Mouse (Mus musculus) testis, adult 2 months (tissue): ENCODE measurements around the gene Ksr2. TPM values are rescaled to one million over a fixed set of nuclear protein-coding genes. Genes with fewer than 3 reads are reported as not detected.

Experiments
- H3K27ac ChIP-seq: fragments of 200-500 bp; 2 replicates; pipeline ENCODE4 v1.5.1; 2012; ENCODE audit warnings: low read depth, low read length; ENCODE audit not compliant: control insufficient read depth, insufficient read depth
- H3K27me3 ChIP-seq: fragments of 200-500 bp; 2 replicates; pipeline ENCODE4 v1.6.1; 2012; ENCODE audit warnings: mild to moderate bottlenecking, low read length, moderate library complexity; ENCODE audit not compliant: control insufficient read depth, insufficient read depth
- H3K36me3 ChIP-seq: fragments of 200-500 bp; 2 replicates; pipeline ENCODE4 v1.6.1; 2012; ENCODE audit warnings: mild to moderate bottlenecking, low read length; ENCODE audit not compliant: control insufficient read depth, insufficient read depth
- H3K4me1 ChIP-seq: fragments of 200-500 bp; 2 replicates; pipeline ENCODE4 v1.6.1; 2012; ENCODE audit warnings: low read length; ENCODE audit not compliant: control insufficient read depth, insufficient read depth
- H3K4me3 ChIP-seq: fragments of 200-500 bp; 2 replicates; pipeline ENCODE4 v1.5.1; 2012; ENCODE audit warnings: low read depth, mild to moderate bottlenecking, low read length, moderate library complexity, mixed read lengths; ENCODE audit not compliant: control insufficient read depth
- CTCF ChIP-seq: fragments of 200-500 bp; IDR thresholded peaks from 2 replicates; pipeline ENCODE4 v1.5.1; 2012; ENCODE audit warnings: low read depth, mild to moderate bottlenecking, inconsistent platforms, low read length, moderate library complexity; ENCODE audit not compliant: control insufficient read depth, insufficient read depth, insufficient replicate concordance
- POLR2A ChIP-seq: fragments of 200-500 bp; IDR thresholded peaks from 2 replicates; pipeline ENCODE4 v1.6.1; 2012; ENCODE audit warnings: low read depth, mild to moderate bottlenecking, inconsistent platforms, low read length, moderate library complexity; ENCODE audit not compliant: control insufficient read depth
- polyA plus RNA-seq: library from polyadenylated mRNA; depleted of rRNA; stranded (reverse); fragments of >200 nt; gene quantifications from 2 replicates; pipeline ENCODE4 v1.2.3, GENCODE M21; 2012

Gene Ksr2
- polyA plus RNA-seq, 1 experiment: 2.0 TPM

DNA sequence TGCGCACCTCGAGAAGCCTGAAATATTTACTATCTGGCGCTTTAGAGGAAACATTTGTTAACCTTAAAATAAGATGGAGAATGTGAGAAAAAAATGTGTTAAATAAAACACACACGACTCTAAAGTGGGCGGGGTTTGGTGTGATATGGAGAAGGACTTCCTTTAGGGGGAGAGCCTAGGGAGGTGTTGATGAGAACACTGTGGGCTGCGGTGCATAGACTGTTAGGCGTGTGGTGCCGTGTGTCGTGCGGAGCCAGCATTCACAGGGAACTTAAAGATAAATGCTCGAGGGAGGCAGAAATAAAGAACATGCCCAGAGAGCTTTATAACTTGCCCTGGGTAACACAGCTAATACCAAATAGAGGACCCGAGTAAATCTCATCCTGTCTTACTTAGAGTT is 101.6 kb downstream of the Ksr2 start:
- Histone ChIP-seq H3K36me3 (no peaks in the 10 kb centered on the region), H3K4me3 (no peak overlapping the region), H3K4me1 (peaks cover 6% of the 10 kb centered on the region), H3K27me3 (no peaks in the 10 kb centered on the region), H3K27ac (no peak overlapping the region)
- TF ChIP-seq POLR2A (no peak), CTCF (no peak)

DNA sequence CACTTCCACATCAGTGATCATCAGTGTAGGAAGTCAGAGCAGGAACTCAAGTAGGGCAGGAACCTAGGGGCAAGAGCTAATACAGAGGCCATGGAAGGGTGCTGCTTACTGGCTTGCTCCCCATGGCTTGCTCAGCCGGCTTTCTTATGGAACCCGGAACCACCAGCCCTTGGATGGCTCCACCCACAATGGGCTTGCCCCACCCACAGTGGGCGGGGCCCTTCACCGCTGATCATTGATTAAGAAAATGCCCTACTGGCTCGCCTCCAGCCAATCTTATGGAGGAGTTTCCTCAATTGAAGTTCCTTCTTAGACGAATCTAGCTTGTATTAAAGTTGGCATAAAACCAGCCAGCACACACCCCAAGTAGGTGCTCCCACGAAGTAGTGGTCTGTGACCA is 102.1 kb downstream of the Ksr2 start:
- no peaks in the 10 kb centered on the region for H3K36me3 ChIP-seq
- peaks cover 6% of the 10 kb centered on the region for H3K4me1 ChIP-seq
- H3K4me3 ChIP-seq: no peak overlapping the region
- H3K27ac ChIP-seq: no peak overlapping the region
- H3K27me3 ChIP-seq: no peaks in the 10 kb centered on the region
- TF ChIP-seq CTCF (no peak), POLR2A (no peak)

DNA sequence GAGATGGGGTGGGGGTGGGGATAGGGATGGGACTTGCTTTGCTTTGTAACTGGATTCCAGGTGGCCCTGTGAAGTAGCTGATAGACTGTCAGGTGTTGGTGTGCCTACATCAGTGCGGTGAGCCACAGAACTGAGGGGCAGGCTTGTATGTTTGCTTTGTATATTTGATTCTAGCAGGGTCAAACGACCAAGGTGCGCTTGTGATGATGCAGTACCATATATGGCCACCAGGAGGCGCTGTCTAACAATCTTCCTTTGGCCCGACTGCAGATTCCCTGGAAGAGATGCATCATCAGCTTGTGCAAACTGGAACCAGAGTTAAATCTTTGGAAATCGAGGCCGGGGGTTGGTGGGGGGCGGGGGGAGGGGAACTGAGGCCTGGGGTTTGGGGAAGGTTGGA is 102.8 kb downstream of the Ksr2 start:
- H3K4me3 ChIP-seq: no peak overlapping the region
- H3K27me3 ChIP-seq: no peaks in the 10 kb centered on the region
- no peaks in the 10 kb centered on the region for H3K36me3 ChIP-seq
- TF ChIP-seq CTCF (peak; percentile 87; the same call in 1 of the 2 replicates), POLR2A (no peak)
- no peak overlapping the region for H3K27ac ChIP-seq
- peaks cover 6% of the 10 kb centered on the region for H3K4me1 ChIP-seq

DNA sequence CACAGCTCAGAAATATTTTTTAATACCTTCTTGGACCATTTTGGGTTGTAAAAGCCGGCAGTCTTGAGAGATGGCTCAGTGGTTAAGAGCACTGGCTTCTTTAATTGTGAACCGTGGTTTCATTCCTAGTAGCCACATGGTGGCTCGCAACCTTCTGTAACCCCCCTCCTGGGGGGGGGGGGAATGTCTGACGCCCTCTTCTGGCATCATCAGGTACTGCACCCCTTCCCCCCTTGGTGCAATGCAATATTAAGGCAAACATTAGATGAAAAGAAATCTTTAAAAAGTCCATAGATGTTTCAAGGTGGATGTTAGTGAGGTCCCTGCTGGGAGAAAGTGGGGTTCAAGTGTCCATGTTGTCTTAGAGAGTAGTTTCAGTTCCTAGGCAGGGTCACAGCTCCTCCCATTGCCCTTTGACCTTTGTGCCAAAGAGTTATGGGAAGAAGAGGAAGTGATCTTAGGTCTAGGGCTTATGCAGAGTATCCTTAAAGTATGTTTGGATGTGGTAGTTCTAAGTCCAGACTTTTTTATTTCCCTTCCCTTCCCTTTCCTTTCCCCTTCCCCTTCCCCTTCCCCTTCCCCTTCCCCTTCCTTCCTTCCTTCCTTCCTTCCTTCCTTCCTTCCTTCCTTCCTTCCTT is 106.2 kb downstream of the Ksr2 start:
- Histone ChIP-seq H3K4me3 (no peak overlapping the region), H3K36me3 (no peaks in the 10 kb centered on the region), H3K4me1 (peaks cover 6% of the 10 kb centered on the region), H3K27ac (no peak overlapping the region), H3K27me3 (no peaks in the 10 kb centered on the region)
- TF ChIP-seq POLR2A: no peak
- peak; percentile 53; the same call in 1 of the 2 replicates for TF ChIP-seq CTCF

DNA sequence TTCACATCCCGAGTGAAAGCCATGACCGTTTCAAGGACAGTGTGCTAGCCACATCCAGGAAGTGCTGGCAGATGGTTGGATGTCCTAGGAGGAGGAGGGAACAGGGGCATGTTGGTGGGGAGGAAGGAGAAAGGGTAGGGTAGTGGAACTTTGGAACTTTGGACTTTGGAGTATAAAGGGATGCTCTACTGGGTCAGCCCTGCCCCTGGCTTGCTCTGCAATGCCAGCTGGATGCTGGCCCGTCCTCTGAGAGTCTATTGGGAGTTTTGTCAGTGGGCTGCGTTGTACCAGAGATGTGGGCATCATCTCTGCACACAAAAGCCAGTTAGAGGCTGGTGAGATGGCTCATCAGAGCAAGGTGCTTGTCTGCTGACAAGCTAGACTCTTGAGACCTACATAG is 107.4 kb downstream of the Ksr2 start:
- Histone ChIP-seq H3K27me3 (no peaks in the 10 kb centered on the region), H3K36me3 (no peaks in the 10 kb centered on the region), H3K27ac (no peak overlapping the region), H3K4me1 (peaks cover 3% of the 10 kb centered on the region), H3K4me3 (no peak overlapping the region)
- no peak for TF ChIP-seq POLR2A
- TF ChIP-seq CTCF: no peak

DNA sequence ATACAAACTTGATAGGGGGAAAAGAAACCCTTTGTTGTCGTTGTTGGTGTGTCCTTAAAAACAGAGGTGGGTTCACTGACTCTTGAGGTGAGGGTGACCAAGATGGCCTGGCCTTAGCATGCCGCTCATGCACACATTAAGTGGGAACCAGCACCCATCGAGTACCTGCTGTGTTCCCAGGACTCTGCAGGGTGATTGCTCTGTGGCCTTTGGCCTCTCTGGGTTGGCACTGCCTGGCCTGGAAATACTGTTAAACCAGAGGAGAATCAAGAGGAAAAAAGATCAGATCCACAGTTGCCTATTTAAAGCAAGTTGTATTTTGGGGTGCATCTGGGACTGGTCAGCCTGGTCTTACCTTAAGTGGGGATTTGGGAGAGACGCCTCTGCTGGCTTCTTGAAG is 107.9 kb downstream of the Ksr2 start:
- no peak overlapping the region for H3K4me3 ChIP-seq
- H3K4me1 ChIP-seq: no peaks in the 10 kb centered on the region
- TF ChIP-seq CTCF: no peak
- no peak for TF ChIP-seq POLR2A
- no peak overlapping the region for H3K27ac ChIP-seq
- H3K27me3 ChIP-seq: no peaks in the 10 kb centered on the region
- no peaks in the 10 kb centered on the region for H3K36me3 ChIP-seq

DNA sequence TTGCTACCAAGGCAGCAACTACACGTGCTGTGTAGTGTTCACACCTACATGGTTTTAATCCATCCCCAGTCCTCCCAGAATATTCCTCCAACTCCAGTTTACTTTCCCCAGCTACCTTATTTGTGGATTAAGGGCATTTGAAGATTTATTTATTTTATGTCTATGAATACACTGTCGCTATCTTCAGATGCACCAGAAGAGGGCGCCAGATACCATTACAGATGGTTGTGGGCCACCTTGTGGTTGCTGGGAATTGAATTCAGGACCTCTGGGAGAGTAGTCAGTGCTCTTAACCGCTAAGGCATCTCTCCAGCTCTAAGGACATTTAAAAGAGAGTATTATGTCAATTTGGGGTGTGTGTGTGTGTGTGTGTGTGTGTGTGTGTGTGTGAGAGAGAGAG is 108.7 kb downstream of the Ksr2 start:
- no peaks in the 10 kb centered on the region for H3K27me3 ChIP-seq
- H3K4me3 ChIP-seq: no peak overlapping the region
- no peak for TF ChIP-seq CTCF
- no peak for TF ChIP-seq POLR2A
- no peaks in the 10 kb centered on the region for H3K36me3 ChIP-seq
- no peaks in the 10 kb centered on the region for H3K4me1 ChIP-seq
- no peak overlapping the region for H3K27ac ChIP-seq

DNA sequence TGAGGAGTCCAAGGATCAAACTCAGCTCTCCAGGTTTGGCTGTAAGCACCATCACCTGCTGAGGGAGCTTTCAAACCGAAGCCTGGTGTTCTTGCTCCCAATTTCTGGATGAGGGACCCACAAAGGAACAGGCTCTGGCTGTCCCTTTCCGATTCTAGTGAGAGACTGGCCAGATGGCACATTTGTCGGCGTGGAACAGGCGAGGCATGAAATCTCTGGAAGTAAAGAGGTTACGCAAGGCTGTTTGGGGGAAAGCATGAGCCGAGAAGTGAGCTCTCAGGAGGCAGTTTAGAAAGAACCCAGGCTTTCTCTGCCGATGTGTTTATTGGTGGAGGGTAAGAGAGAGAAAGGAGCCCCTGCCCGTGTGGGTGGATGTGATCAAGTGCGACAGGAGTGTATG is 109.2 kb downstream of the Ksr2 start:
- Histone ChIP-seq H3K27me3 (no peaks in the 10 kb centered on the region), H3K4me3 (no peak overlapping the region), H3K27ac (no peak overlapping the region), H3K4me1 (no peaks in the 10 kb centered on the region), H3K36me3 (no peaks in the 10 kb centered on the region)
- no peak for TF ChIP-seq POLR2A
